Mouse (Mus musculus): ENCODE measurements around the gene Tjp1. TPM values are rescaled to one million over a fixed set of nuclear protein-coding genes. Genes with fewer than 3 reads are reported as not detected.
A peak's percentile ranks its signal among the peaks of the same experiment; 100 is the strongest.

The Tjp1 gene
- total and polyA plus RNA-seq, 2 experiments from 2014 or later, result 23.2 to 46.7 TPM

GRCm38 (mm10) chr7:65467306-65468021 lies 60.1 kb downstream of the Tjp1 start:
- ATAC-seq (ENCODE audit: low FRiP score) (no peak), DNase-seq (ENCODE audit: low spot score) (no peak)
- Histone ChIP-seq H3K4me3 (ENCODE audit: low read depth, low read length) (no peak overlapping the region), H3K9ac (replicated peaks; ENCODE audit: low read length, poor library complexity, severe bottlenecking) (no peak overlapping the region), H3K9me3 (ENCODE audit: low read length) (no peaks in the 10 kb centered on the region), H3K27ac (ENCODE audit: low read depth, low read length) (no peak overlapping the region), H3K4me2 (ENCODE audit: low read depth, low read length, poor library complexity, severe bottlenecking) (no peak overlapping the region), H3K27me3 (ENCODE audit: insufficient read depth, low read length) (no peaks in the 10 kb centered on the region), H3K4me1 (ENCODE audit: insufficient read depth, low read length) (peaks cover 2% of the 10 kb centered on the region; the same call in 1 of the 2 replicates), H3K36me3 (ENCODE audit: insufficient read depth, low read length) (no peaks in the 10 kb centered on the region)
- WGBS, result 92% methylated on average over 4 of the region's 4 CpGs
- no peak for TF ChIP-seq CTCF (IDR thresholded peaks at IDR 0.05)

- no peak for ATAC-seq (ENCODE audit: low FRiP score)
- DNase-seq (ENCODE audit: low spot score), result no peak
- Histone ChIP-seq H3K4me1 (ENCODE audit: insufficient read depth, low read length) (peaks cover 2% of the 10 kb centered on the region; the same call in 1 of the 2 replicates), H3K4me2 (ENCODE audit: low read depth, low read length, poor library complexity, severe bottlenecking) (no peak overlapping the region), H3K36me3 (ENCODE audit: insufficient read depth, low read length) (no peaks in the 10 kb centered on the region), H3K27ac (ENCODE audit: low read depth, low read length) (no peak overlapping the region), H3K9ac (replicated peaks; ENCODE audit: low read length, poor library complexity, severe bottlenecking) (no peak overlapping the region), H3K9me3 (ENCODE audit: low read length) (no peaks in the 10 kb centered on the region), H3K27me3 (ENCODE audit: insufficient read depth, low read length) (no peaks in the 10 kb centered on the region), H3K4me3 (ENCODE audit: low read depth, low read length) (no peak overlapping the region)
- WGBS, result 49% methylated on average over 11 of the region's 11 CpGs
- TF ChIP-seq CTCF (IDR thresholded peaks at IDR 0.05), result no peak
Measured at GRCm38 (mm10) chr7:65466137-65466536, 61.4 kb downstream of the Tjp1 start.

GRCm38 (mm10) chr7:65464518-65465037 lies 63.0 kb downstream of the Tjp1 start:
- Histone ChIP-seq H3K36me3 (ENCODE audit: insufficient read depth, low read length) (no peaks in the 10 kb centered on the region), H3K27ac (ENCODE audit: low read depth, low read length) (no peak overlapping the region), H3K4me3 (ENCODE audit: low read depth, low read length) (no peak overlapping the region), H3K4me2 (ENCODE audit: low read depth, low read length, poor library complexity, severe bottlenecking) (no peak overlapping the region), H3K27me3 (ENCODE audit: insufficient read depth, low read length) (no peaks in the 10 kb centered on the region), H3K9ac (replicated peaks; ENCODE audit: low read length, poor library complexity, severe bottlenecking) (no peak overlapping the region), H3K4me1 (ENCODE audit: insufficient read depth, low read length) (no peaks in the 10 kb centered on the region), H3K9me3 (ENCODE audit: low read length) (no peaks in the 10 kb centered on the region)
- ATAC-seq (ENCODE audit: low FRiP score) (no peak), DNase-seq (ENCODE audit: low spot score) (no peak)
- no peak for TF ChIP-seq CTCF (IDR thresholded peaks at IDR 0.05)
- 77% methylated on average over 3 of the region's 3 CpGs for WGBS

- Histone ChIP-seq H3K4me2 (ENCODE audit: low read depth, low read length, poor library complexity, severe bottlenecking) (no peak overlapping the region), H3K9me3 (ENCODE audit: low read length) (no peaks in the 10 kb centered on the region), H3K36me3 (ENCODE audit: insufficient read depth, low read length) (no peaks in the 10 kb centered on the region), H3K27me3 (ENCODE audit: insufficient read depth, low read length) (no peaks in the 10 kb centered on the region), H3K4me1 (ENCODE audit: insufficient read depth, low read length) (no peaks in the 10 kb centered on the region), H3K4me3 (ENCODE audit: low read depth, low read length) (no peak overlapping the region), H3K27ac (ENCODE audit: low read depth, low read length) (no peak overlapping the region), H3K9ac (replicated peaks; ENCODE audit: low read length, poor library complexity, severe bottlenecking) (no peak overlapping the region)
- ATAC-seq (ENCODE audit: low FRiP score), result no peak
- no peak for TF ChIP-seq CTCF (IDR thresholded peaks at IDR 0.05)
- no peak for DNase-seq (ENCODE audit: low spot score)
- 88% methylated on average over 4 of the region's 4 CpGs for WGBS
Measured at GRCm38 (mm10) chr7:65463438-65463837, 64.1 kb downstream of the Tjp1 start.

- WGBS, result 100% methylated on average over 1 of the region's 1 CpGs
- TF ChIP-seq CTCF (IDR thresholded peaks at IDR 0.05), result no peak
- H3K27ac ChIP-seq (ENCODE audit: low read depth, low read length), result no peak overlapping the region
- DNase-seq (ENCODE audit: low spot score) (peak; percentile 41), ATAC-seq (ENCODE audit: low FRiP score) (no peak)
- H3K4me1 ChIP-seq (ENCODE audit: insufficient read depth, low read length), result no peaks in the 10 kb centered on the region
- H3K27me3 ChIP-seq (ENCODE audit: insufficient read depth, low read length), result no peaks in the 10 kb centered on the region
- H3K9ac ChIP-seq (replicated peaks; ENCODE audit: low read length, poor library complexity, severe bottlenecking), result no peak overlapping the region
- H3K9me3 ChIP-seq (ENCODE audit: low read length), result no peaks in the 10 kb centered on the region
- H3K36me3 ChIP-seq (ENCODE audit: insufficient read depth, low read length), result no peaks in the 10 kb centered on the region
- H3K4me2 ChIP-seq (ENCODE audit: low read depth, low read length, poor library complexity, severe bottlenecking), result no peak overlapping the region
- no peak overlapping the region for H3K4me3 ChIP-seq (ENCODE audit: low read depth, low read length)
Measured at GRCm38 (mm10) chr7:65461412-65461811, 66.2 kb downstream of the Tjp1 start.

GRCm38 (mm10) chr7:65460196-65460595 lies 67.4 kb downstream of the Tjp1 start:
- DNase-seq (ENCODE audit: low spot score), result no peak
- Histone ChIP-seq H3K4me2 (ENCODE audit: low read depth, low read length, poor library complexity, severe bottlenecking) (no peak overlapping the region), H3K27ac (ENCODE audit: low read depth, low read length) (no peak overlapping the region), H3K4me3 (ENCODE audit: low read depth, low read length) (no peak overlapping the region), H3K4me1 (ENCODE audit: insufficient read depth, low read length) (no peaks in the 10 kb centered on the region), H3K27me3 (ENCODE audit: insufficient read depth, low read length) (no peaks in the 10 kb centered on the region), H3K9ac (replicated peaks; ENCODE audit: low read length, poor library complexity, severe bottlenecking) (no peak overlapping the region), H3K9me3 (ENCODE audit: low read length) (no peaks in the 10 kb centered on the region), H3K36me3 (ENCODE audit: insufficient read depth, low read length) (no peaks in the 10 kb centered on the region)
- no peak for TF ChIP-seq CTCF (IDR thresholded peaks at IDR 0.05)
- ATAC-seq (ENCODE audit: low FRiP score), result no peak
- WGBS, result 88% methylated on average over 3 of the region's 3 CpGs
